Mouse (Mus musculus) liver, embryonic 14.5 days (tissue): ENCODE results near the gene Rpl35a. TPM values are rescaled to one million over a fixed set of nuclear protein-coding genes. Genes with fewer than 3 reads are reported as not detected.
"Not testable (repeated sequence)": the region's sequence is repeated elsewhere in the genome, so short reads cannot be mapped to it uniquely, and the experiment has no call there.

Source experiments
- ATAC-seq: fragments of 200-750 bp; cut with Nextera tagmentation; 2 replicates; pipeline ENCODE4 v1.8.0; 2017; ENCODE audit warnings: moderate number of reproducible peaks, mild to moderate bottlenecking, moderate library complexity; ENCODE audit not compliant: insufficient read depth
- DNase-seq, 3 experiments: peaks; one replicate each; pipeline ENCODE4 v3.0.0-alpha.2; 2012 to 2013; ENCODE audit warnings: low read depth in 3 of 3, low spot score in 3 of 3
- H3K27ac ChIP-seq: fragments of 300-500 bp; sonication (generic); 2 replicates; pipeline ENCODE4 v1.5.1; 2014; ENCODE audit warnings: moderate library complexity, mild to moderate bottlenecking, control low read depth, inconsistent platforms
- H3K27me3 ChIP-seq: fragments of 300-500 bp; sonication (generic); 2 replicates; pipeline ENCODE4 v1.6.1; 2014; ENCODE audit warnings: mild to moderate bottlenecking, low read length, moderate library complexity; ENCODE audit not compliant: control insufficient read depth, insufficient read depth
- H3K36me3 ChIP-seq: fragments of 300-500 bp; sonication (generic); replicated peaks from 2 replicates; pipeline ENCODE4 v1.6.1; 2014; ENCODE audit warnings: low read depth; ENCODE audit not compliant: control insufficient read depth, insufficient read depth
- H3K4me1 ChIP-seq, 2 experiments: fragments of 200-500 bp in 1 of 2; fragments of 300-500 bp in 1 of 2; sonication (generic) in 1 of 2; replicated peaks; 2 replicates each; pipeline ENCODE4 v1.6.1; 2012 to 2014; ENCODE audit warnings: antibody characterized with exemption in 1 of 2, inconsistent platforms in 1 of 2, low read length in 1 of 2; ENCODE audit not compliant: control insufficient read depth in 2 of 2, insufficient read depth in 2 of 2
- H3K4me2 ChIP-seq: fragments of 300-500 bp; sonication (generic); 2 replicates; pipeline ENCODE4 v1.6.1; 2014; ENCODE audit warnings: low read depth, mild to moderate bottlenecking, control low read depth, moderate library complexity
- H3K4me3 ChIP-seq, 2 experiments: fragments of 200-500 bp in 1 of 2; fragments of 300-500 bp in 1 of 2; sonication (generic) in 1 of 2; 2 replicates each; pipeline ENCODE4 v1.5.1; 2012 to 2014; ENCODE audit warnings: low read depth in 2 of 2, low read length in 2 of 2, mild to moderate bottlenecking in 2 of 2, control low read depth in 1 of 2, inconsistent platforms in 1 of 2, moderate library complexity in 1 of 2; ENCODE audit not compliant: insufficient read depth in 1 of 2
- H3K9ac ChIP-seq: fragments of 300-500 bp; sonication (generic); replicated peaks from 2 replicates; pipeline ENCODE4 v1.6.1; 2014; ENCODE audit warnings: mild to moderate bottlenecking, control low read depth, moderate library complexity
- H3K9me3 ChIP-seq: fragments of 300-500 bp; sonication (generic); 2 replicates; pipeline ENCODE4 v1.6.1; 2016; ENCODE audit warnings: low read length, mixed read lengths; ENCODE audit not compliant: control insufficient read depth
- CTCF ChIP-seq: IDR thresholded peaks from 2 replicates; pipeline ENCODE4 v1.5.1; 2016; ENCODE audit warnings: antibody characterized with exemption, low read depth, control low read depth
- EP300 ChIP-seq: IDR thresholded peaks from 2 replicates; pipeline ENCODE4 v1.6.1; 2016; ENCODE audit warnings: antibody characterized with exemption, low read depth
- WGBS: fragments of 180-500 bp; shearing (Covaris S2); extraction: QIAGEN DNeasy Blood & Tissue Kit; methylation state at CpG from one replicate; pipeline ENCODE4 v1.1.7; 2014; ENCODE audit not compliant: insufficient replicate concordance; 5-methylcytosine and 5-hydroxymethylcytosine counted together
- polyA plus RNA-seq, 2 experiments: library from polyadenylated mRNA; depleted of rRNA in 1 of 2; stranded (reverse) in 1 of 2; unstranded in 1 of 2; fragments of >200 nt; fragmentation: Nextera tagmentation in 1 of 2; extraction: Ambion mirVana in 1 of 2; gene quantifications; 2 replicates each; pipeline versions ENCODE4 v1.2.1 to v1.2.3; 2012 to 2014

Gene Rpl35a
- polyA plus RNA-seq, 2 experiments: 811 to 863 TPM

- ATAC-seq (no peak), DNase-seq (no peak)
- Histone ChIP-seq H3K9ac (no peak overlapping the region), H3K27me3 (no peaks in the 10 kb centered on the region), H3K27ac (no peak overlapping the region), H3K4me3 (no peak overlapping the region), H3K9me3 (no peaks in the 10 kb centered on the region), H3K36me3 (no peaks in the 10 kb centered on the region), H3K4me1 (no peaks in the 10 kb centered on the region), H3K4me2 (no peak overlapping the region)
- no peak for TF ChIP-seq EP300
- no peak for TF ChIP-seq CTCF
- WGBS: 63% methylated on average over 1 of the region's 1 CpGs
These were observed 13.6 kb upstream of the Rpl35a start for GRCm38 (mm10) chr16:33042682-33043081.

- no peak overlapping the region for H3K9ac ChIP-seq
- DNase-seq: no peak
- H3K9me3 ChIP-seq: no peaks in the 10 kb centered on the region
- no peaks in the 10 kb centered on the region for H3K4me1 ChIP-seq
- ATAC-seq: no peak
- 33% methylated on average over 2 of the region's 2 CpGs for WGBS
- H3K4me3 ChIP-seq: no peak overlapping the region
- H3K27ac ChIP-seq: no peak overlapping the region
- TF ChIP-seq EP300 (no peak), CTCF (no peak)
- H3K4me2 ChIP-seq: no peak overlapping the region
- no peaks in the 10 kb centered on the region for H3K36me3 ChIP-seq
- H3K27me3 ChIP-seq: no peaks in the 10 kb centered on the region
These were observed 13.0 kb upstream of the Rpl35a start for GRCm38 (mm10) chr16:33043268-33043667.

- H3K27ac ChIP-seq: no peak overlapping the region
- WGBS: 51% methylated on average over 1 of the region's 1 CpGs
These were observed 8.2 kb upstream of the Rpl35a start for GRCm38 (mm10) chr16:33048004-33048403.

GRCm38 (mm10) chr16:33048686-33049085, 7.6 kb upstream of the Rpl35a start:
- Histone ChIP-seq H3K27ac (no peak overlapping the region), H3K9ac (no peak overlapping the region), H3K27me3 (no peaks in the 10 kb centered on the region), H3K4me3 (no peak overlapping the region), H3K36me3 (no peaks in the 10 kb centered on the region), H3K9me3 (no peaks in the 10 kb centered on the region), H3K4me2 (no peak overlapping the region), H3K4me1 (no peaks in the 10 kb centered on the region)
- WGBS: 62% methylated on average over 2 of the region's 2 CpGs
- ATAC-seq (no peak), DNase-seq (no peak)
- TF ChIP-seq CTCF (no peak), EP300 (no peak)

More at GRCm38 (mm10) chr16:33048004-33048403, 8.2 kb upstream of the Rpl35a start:
- Histone ChIP-seq H3K4me3 (no peak overlapping the region), H3K36me3 (no peaks in the 10 kb centered on the region), H3K4me1 (no peaks in the 10 kb centered on the region), H3K4me2 (no peak overlapping the region), H3K27me3 (no peaks in the 10 kb centered on the region), H3K9ac (no peak overlapping the region), H3K9me3 (no peaks in the 10 kb centered on the region)
- ATAC-seq (no peak), DNase-seq (no peak)
- TF ChIP-seq EP300 (no peak), CTCF (no peak)

DNA sequence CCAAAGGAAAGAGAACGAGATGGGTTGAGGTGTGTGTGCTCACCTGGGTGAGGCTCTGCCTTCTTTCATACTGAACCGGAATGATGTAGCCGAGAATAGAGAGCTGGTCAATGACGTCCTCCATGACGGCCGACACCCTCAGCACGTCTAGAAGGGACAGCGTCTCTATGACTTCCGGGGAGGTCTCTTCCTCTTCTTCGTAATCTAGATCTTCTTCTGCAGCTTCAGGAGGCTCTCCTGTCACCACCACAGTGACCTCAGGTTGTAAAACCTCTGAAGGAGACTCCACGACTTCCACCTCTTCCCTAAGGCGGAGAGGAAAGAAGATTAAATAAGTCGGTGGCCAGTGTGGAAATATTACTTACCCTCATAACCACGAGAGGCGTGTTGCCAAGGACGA, 6.4 kb upstream of the Rpl35a start:
- Histone ChIP-seq H3K9ac (no peak overlapping the region), H3K27ac (no peak overlapping the region), H3K4me2 (no peak overlapping the region), H3K4me1 (no peaks in the 10 kb centered on the region), H3K36me3 (no peaks in the 10 kb centered on the region), H3K27me3 (no peaks in the 10 kb centered on the region), H3K9me3 (no peaks in the 10 kb centered on the region), H3K4me3 (no peak overlapping the region)
- 54% methylated on average over 16 of the region's 16 CpGs for WGBS
- DNase-seq (no peak), ATAC-seq (no peak)
- TF ChIP-seq EP300 (no peak), CTCF (no peak)

- DNase-seq (no peak), ATAC-seq (no peak)
- H3K4me3 ChIP-seq: no peak overlapping the region
- 56% methylated on average over 5 of the region's 5 CpGs for WGBS
- H3K4me1 ChIP-seq: peaks cover 3 to 6% of the 10 kb centered on the region in 2 experiments
- H3K4me2 ChIP-seq: no peak overlapping the region
- H3K36me3 ChIP-seq: peaks cover 3% of the 10 kb centered on the region
- H3K9me3 ChIP-seq: no peaks in the 10 kb centered on the region
- no peak overlapping the region for H3K27ac ChIP-seq
- H3K27me3 ChIP-seq: no peaks in the 10 kb centered on the region
- TF ChIP-seq CTCF (no peak), EP300 (no peak)
- no peak overlapping the region for H3K9ac ChIP-seq
These were observed 3.1 kb upstream of the Rpl35a start for GRCm38 (mm10) chr16:33053141-33053540.

GRCm38 (mm10) chr16:33054927-33055326, 1.3 kb upstream of the Rpl35a start:
- H3K4me2 ChIP-seq, H3K4me3 ChIP-seq, H3K27ac ChIP-seq, H3K9me3 ChIP-seq, H3K9ac ChIP-seq, H3K27me3 ChIP-seq, DNase-seq, ATAC-seq: not testable (repeated sequence)
- Histone ChIP-seq H3K4me1 (peaks cover 5 to 14% of the 10 kb centered on the region in 2 experiments), H3K36me3 (peaks cover 21% of the 10 kb centered on the region)
- WGBS: 66% methylated on average over 2 of the region's 2 CpGs
